Mouse (Mus musculus): Measurements from ENCODE around the gene Metap2. TPM values are rescaled to one million over a fixed set of nuclear protein-coding genes. Genes with fewer than 3 reads are reported as not detected.

Metap2 gene
- polyA plus RNA-seq, 1 experiment from 2014 or later = 253 TPM

Other genes starting within 250 kb of the Metap2 start
- 6.4 and 9.1 TPM in 2 replicates for gene Usp44, start 65.5 kb downstream of the Metap2 start, polyA plus RNA-seq (2014; fragmentation: Nextera tagmentation; extraction: Ambion mirVana)
- gene Vezt, start 138.7 kb upstream of the Metap2 start, polyA plus RNA-seq (2014; fragmentation: Nextera tagmentation; extraction: Ambion mirVana) = 43.4 and 46.5 TPM in 2 replicates
- 5.3 and 6.4 TPM in 2 replicates for gene Fgd6, start 138.9 kb upstream of the Metap2 start, polyA plus RNA-seq (2014; fragmentation: Nextera tagmentation; extraction: Ambion mirVana)